Mouse (Mus musculus) neutrophil, adult 59 days (primary cell): ENCODE data around the gene Cic. TPM values are rescaled to one million over a fixed set of nuclear protein-coding genes. Genes with fewer than 3 reads are reported as not detected.

ENCODE experiments used
- total RNA-seq, 2 experiments: library from RNA; stranded (reverse); gene quantifications; 1 replicate in 1 of 2; 2 replicates in 1 of 2; pipeline ENCODE4 v1.2.4; 2023

Gene Cic
- 100 to 1,000 TPM; 185 to 219 TPM for total RNA-seq

GRCm38 (mm10) chr7:25267301-25267750 is at the start of gene Cic:
Cic (plus strand) TSS chr7:25267704.

DNA sequence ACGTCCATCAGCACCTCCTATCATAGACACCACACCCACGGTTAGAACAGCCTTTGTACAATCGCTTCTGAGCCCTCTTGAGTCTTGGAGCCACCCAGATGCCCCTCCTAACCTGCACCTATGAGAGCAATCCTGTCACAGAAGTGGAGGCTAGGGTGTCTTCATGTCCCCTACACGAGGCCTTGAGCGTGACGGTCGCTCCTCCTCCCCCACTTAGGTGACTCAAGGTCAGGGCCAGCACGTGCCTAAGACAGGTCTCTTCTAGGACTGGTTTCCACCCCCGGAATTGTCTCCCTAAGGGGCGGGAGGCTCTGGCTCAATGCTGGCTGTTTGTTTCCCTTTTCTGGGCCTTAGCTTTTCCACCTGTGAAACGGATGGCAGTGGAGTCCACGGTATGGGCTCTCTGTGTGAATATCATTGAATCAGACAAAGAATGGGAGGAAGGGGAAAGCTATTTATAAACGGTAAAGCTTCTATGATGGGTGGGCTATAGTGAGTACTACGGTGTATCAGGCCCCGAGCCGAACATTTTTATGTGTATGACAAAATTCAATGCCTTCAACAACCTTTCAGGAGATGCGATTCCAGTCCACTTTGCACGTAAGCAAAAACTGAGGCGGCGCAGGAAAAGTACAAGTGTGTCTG is 46.9 kb upstream of the Cic start, which contains the start of gene Dedd2:
Gene Dedd2 (minus strand): TSS at position 159 of the 645 bp plus-strand sequence.

DNA sequence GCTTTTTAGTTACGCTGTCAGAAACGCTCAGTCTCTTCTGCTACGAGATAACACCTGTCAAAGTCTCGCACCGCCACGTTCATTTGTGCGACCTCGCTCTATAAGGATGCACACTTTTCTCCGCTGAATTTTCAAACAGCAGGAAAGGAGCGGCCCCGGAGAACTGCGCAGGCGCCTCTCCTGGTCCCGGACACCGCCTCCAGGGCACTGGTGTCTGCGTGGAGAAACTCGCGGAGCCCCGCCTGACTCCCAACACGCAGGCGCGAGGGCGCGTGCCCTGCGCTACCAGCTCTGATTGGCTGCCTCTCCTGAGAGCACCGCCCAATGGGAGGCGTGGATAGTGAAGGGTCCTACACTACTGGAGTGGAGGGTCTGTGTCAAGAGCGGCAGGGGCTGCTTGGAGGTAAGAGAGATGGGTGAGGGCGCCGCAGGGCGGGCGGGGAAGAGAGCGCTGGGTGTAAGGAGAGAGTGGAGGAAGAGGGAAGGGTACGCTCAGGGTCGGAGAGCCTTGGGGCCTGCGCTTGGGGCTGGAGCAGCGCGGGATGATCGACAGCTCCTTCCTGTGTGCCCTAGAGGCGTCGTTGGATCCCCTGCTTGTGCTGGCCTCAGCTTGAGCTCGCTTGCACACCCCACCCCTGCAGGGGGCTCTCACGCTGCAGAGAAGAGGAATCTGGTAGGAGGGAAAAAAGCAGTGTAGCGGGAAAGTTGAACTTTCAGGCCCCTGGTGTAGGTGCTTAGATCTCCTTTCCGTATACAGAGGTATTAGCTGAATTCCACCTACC is 46.2 kb upstream of the Cic start, which contains the start of gene Zfp526:
Gene Zfp526 (plus strand): TSS at position 324 of the 782 bp plus-strand sequence.

DNA sequence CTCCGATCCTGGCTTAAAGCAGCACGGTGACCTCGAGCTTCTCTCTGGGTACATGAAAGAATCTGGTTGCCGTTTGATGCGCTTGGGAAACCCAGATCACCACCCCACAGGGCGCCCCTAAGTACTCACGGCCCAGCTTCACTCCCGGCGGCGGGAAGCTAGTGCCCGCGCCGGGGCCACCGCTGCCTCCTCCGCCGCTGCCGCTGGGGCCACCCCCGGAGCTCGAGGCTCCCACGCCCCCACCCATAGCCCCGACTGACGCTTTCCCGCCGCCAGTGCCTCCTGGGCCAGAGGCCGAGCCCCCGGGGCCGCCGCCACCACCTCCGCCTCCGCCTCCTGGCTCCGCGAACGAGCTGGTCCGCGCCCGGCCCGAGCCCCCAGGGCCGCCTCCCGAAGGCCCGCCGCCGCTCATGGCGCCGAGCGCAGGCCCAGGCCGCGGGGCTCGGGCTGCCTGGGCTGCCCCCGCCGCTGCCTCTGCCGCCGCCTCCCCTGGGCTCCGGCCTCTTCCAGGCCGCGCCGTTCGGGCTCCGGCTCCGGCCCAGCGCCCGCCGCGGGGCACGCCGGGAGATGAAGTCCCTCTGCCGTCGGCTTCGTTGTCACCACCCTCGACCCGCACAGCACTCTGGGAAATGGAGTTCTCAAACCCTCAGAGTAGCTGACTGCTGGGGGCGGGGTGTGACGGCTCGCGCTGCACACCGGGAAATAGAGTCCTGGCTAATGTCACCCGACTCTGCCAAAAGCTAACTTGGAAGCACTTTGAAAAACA is 30.1 kb upstream of the Cic start, which contains the start of gene Gsk3a:
Gene Gsk3a (minus strand): TSS at position 603 of the 766 bp plus-strand sequence.

GRCm38 (mm10) chr7:25250141-25250972 is 17.1 kb upstream of the Cic start, which contains the start of gene Erf:
Erf (minus strand) TSS chr7:25250761.

GRCm38 (mm10) chr7:25297454-25298325 is 30.2 kb downstream of the Cic start, which contains the start of gene Pafah1b3:
Pafah1b3 (minus strand) TSS chr7:25297986.

GRCm38 (mm10) chr7:25301063-25301462 is 33.6 kb downstream of the Cic start, which contains the start of gene Prr19:
Prr19 (plus strand) TSS chr7:25301411.

DNA sequence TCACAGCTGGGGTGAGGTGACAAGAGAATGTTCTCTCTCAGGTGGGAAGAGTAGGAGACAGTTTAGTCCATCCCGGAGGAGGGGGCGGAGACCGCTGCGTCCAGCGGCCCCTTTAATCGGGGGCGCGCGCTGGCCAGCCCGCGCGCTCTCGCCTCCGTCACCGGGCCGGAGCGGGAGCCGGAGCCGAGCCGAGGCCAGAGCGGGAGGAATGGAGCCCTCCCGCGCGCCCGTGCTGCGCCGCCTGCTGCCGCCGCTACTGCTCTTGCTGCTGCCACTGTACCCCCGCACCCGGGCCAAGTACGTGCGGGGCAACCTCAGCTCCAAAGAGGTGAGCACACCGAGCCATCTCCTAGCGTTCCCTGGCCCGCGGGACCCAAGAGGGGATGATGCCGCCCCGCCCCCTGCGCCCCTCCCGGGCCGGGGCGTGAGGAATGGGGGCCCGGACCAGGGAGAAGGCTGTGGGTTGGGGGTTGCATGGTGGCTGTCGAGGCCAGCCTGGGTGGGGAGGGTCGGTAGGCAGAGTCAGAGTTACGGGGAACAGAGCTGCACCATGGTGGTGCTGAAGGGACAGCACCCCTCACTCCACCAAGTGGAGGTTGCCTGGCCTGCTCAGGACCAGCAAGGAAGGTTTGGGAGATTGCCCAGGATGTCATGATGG is 38.6 kb downstream of the Cic start, which contains the start of gene Tmem145:
Gene Tmem145 (plus strand): TSS at position 151 of the 658 bp plus-strand sequence.

GRCm38 (mm10) chr7:25316532-25317445 is 49.3 kb downstream of the Cic start, which contains the start of gene Megf8:
Megf8 (plus strand) TSS chr7:25317164.

Other genes with a start within 250 kb of the Cic start
- 1 to 10 TPM; 3.5 to 3.7 TPM for gene Grik5, start 195.4 kb upstream of the Cic start, total RNA-seq
- 10 to 100 TPM; 12.7 to 14.1 TPM for gene Zfp574, start 195.1 kb upstream of the Cic start, total RNA-seq
- 10 to 100 TPM; 11.7 to 17.2 TPM for gene Pou2f2, start 88.0 kb upstream of the Cic start, total RNA-seq
- gene Dedd2, start 47.1 kb upstream of the Cic start, total RNA-seq, result 100 to 1,000 TPM; 131 to 137 TPM
- gene Zfp526, start 46.3 kb upstream of the Cic start, total RNA-seq, result 10 to 100 TPM in 1 of 2 experiments, 1 to 10 TPM in 1; 9.5 to 11.0 TPM
- 10 to 100 TPM; 84.5 to 86.1 TPM for gene Gsk3a, start 29.9 kb upstream of the Cic start, total RNA-seq
- 10 to 100 TPM; 10.1 to 12.8 TPM for gene Erf, start 16.9 kb upstream of the Cic start, total RNA-seq
- gene Pafah1b3, start 30.3 kb downstream of the Cic start, total RNA-seq, result 10 to 100 TPM in 1 of 2 experiments, 1 to 10 TPM in 1; 8.1 to 12.4 TPM
- gene Prr19, start 33.7 kb downstream of the Cic start, total RNA-seq, result not detected
- gene Tmem145, start 38.4 kb downstream of the Cic start, total RNA-seq, result not detected
- 1 to 10 TPM; 2.3 to 3.3 TPM for gene Megf8, start 49.5 kb downstream of the Cic start, total RNA-seq
- gene Cnfn, start 102.0 kb downstream of the Cic start, total RNA-seq, result not detected
- gene Lipe, start 131.0 kb downstream of the Cic start, total RNA-seq, result 10 to 100 TPM; 39.6 to 45.4 TPM
- gene Cxcl17, start 145.2 kb downstream of the Cic start, total RNA-seq, result not detected
- gene Ceacam1, start 209.9 kb downstream of the Cic start, total RNA-seq, result 100 to 1,000 TPM; 245 to 270 TPM